Mouse (Mus musculus) neural tube, embryonic 14.5 days (tissue): ENCODE data around the gene March8. TPM values are rescaled to one million over a fixed set of nuclear protein-coding genes. Genes with fewer than 3 reads are reported as not detected.
A peak's percentile ranks its signal among the peaks of the same experiment; 100 is the strongest.

Experiments used
- ATAC-seq: fragments of 200-750 bp; cut with Nextera tagmentation; 2 replicates; pipeline ENCODE4 v1.8.0; 2017; ENCODE audit warnings: low read depth, mild to moderate bottlenecking, moderate TSS enrichment, moderate library complexity
- H3K27ac ChIP-seq: fragments of 300-500 bp; sonication (generic); 2 replicates; pipeline ENCODE4 v1.5.1; 2014; ENCODE audit warnings: low read depth, mild to moderate bottlenecking, control low read depth, low read length, moderate library complexity, mixed read lengths
- H3K27me3 ChIP-seq: fragments of 300-500 bp; sonication (generic); 2 replicates; pipeline ENCODE4 v1.6.1; 2014; ENCODE audit warnings: low read length; ENCODE audit not compliant: control insufficient read depth, insufficient read depth
- H3K36me3 ChIP-seq: fragments of 300-500 bp; sonication (generic); 2 replicates; pipeline ENCODE4 v1.6.1; 2014; ENCODE audit warnings: low read length, mixed read lengths; ENCODE audit not compliant: control insufficient read depth, insufficient read depth
- H3K4me1 ChIP-seq: fragments of 300-500 bp; sonication (generic); 2 replicates; pipeline ENCODE4 v1.6.1; 2014; ENCODE audit warnings: low read length; ENCODE audit not compliant: control insufficient read depth, insufficient read depth
- H3K4me2 ChIP-seq: fragments of 300-500 bp; sonication (generic); 2 replicates; pipeline ENCODE4 v1.6.1; 2014; ENCODE audit warnings: mild to moderate bottlenecking, low read depth, low read length, control low read depth
- H3K4me3 ChIP-seq: fragments of 300-500 bp; sonication (generic); 2 replicates; pipeline ENCODE4 v1.5.1; 2014; ENCODE audit warnings: low read depth, low read length, control low read depth, mixed read lengths
- H3K9ac ChIP-seq: fragments of 300-500 bp; sonication (generic); replicated peaks from 2 replicates; pipeline ENCODE4 v1.6.1; 2014; ENCODE audit warnings: low read depth, mild to moderate bottlenecking, control low read depth, low read length, mixed read lengths
- H3K9me3 ChIP-seq: fragments of 300-500 bp; sonication (generic); 2 replicates; pipeline ENCODE4 v1.6.1; 2016; ENCODE audit warnings: low read length; ENCODE audit not compliant: control insufficient read depth
- WGBS: fragments of 180-500 bp; shearing (Covaris S2); extraction: QIAGEN DNeasy Blood & Tissue Kit; methylation state at CpG from one replicate; pipeline ENCODE4 v1.1.7; 2014; 5-methylcytosine and 5-hydroxymethylcytosine counted together
- polyA plus RNA-seq: library from polyadenylated mRNA; unstranded; fragments of >200 nt; fragmentation: Nextera tagmentation; extraction: Ambion mirVana; gene quantifications from 2 replicates; pipeline ENCODE4 v1.2.1, GENCODE M21; 2014

Gene March8
- polyA plus RNA-seq, 1 experiment from 2014 or later: 72.8 TPM

- Histone ChIP-seq H3K36me3 (peaks cover 8% of the 10 kb centered on the region; the same call in 1 of the 2 replicates), H3K27ac (peak overlapping the region; percentile 58), H3K4me3 (no peak overlapping the region), H3K4me1 (peaks cover 11% of the 10 kb centered on the region), H3K4me2 (no peak overlapping the region), H3K9me3 (no peaks in the 10 kb centered on the region), H3K27me3 (no peaks in the 10 kb centered on the region), H3K9ac (no peak overlapping the region)
- ATAC-seq: peak; percentile 88
- WGBS: 6% methylated on average over 6 of the region's 6 CpGs
Observed at GRCm38 (mm10) chr6:116397621-116398020, 59.8 kb downstream of the March8 start.

- Histone ChIP-seq H3K9me3 (no peaks in the 10 kb centered on the region), H3K4me1 (peaks cover 11% of the 10 kb centered on the region), H3K4me2 (no peak overlapping the region), H3K9ac (no peak overlapping the region), H3K4me3 (no peak overlapping the region), H3K27ac (peak overlapping the region; percentile 58), H3K27me3 (no peaks in the 10 kb centered on the region), H3K36me3 (peaks cover 8% of the 10 kb centered on the region; the same call in 1 of the 2 replicates)
- ATAC-seq: no peak
- WGBS: 22% methylated on average over 2 of the region's 2 CpGs
Observed at GRCm38 (mm10) chr6:116398136-116398535, 60.3 kb downstream of the March8 start.

GRCm38 (mm10) chr6:116401746-116402423 lies 64.1 kb downstream of the March8 start:
- peaks cover 8% of the 10 kb centered on the region; the same call in 1 of the 2 replicates for H3K36me3 ChIP-seq
- H3K9ac ChIP-seq: no peak overlapping the region
- ATAC-seq: no peak
- no peak overlapping the region for H3K27ac ChIP-seq
- H3K4me2 ChIP-seq: no peak overlapping the region
- 92% methylated on average over 12 of the region's 12 CpGs for WGBS
- no peaks in the 10 kb centered on the region for H3K27me3 ChIP-seq
- peaks cover 7% of the 10 kb centered on the region for H3K4me1 ChIP-seq
- H3K4me3 ChIP-seq: no peak overlapping the region
- H3K9me3 ChIP-seq: no peaks in the 10 kb centered on the region

GRCm38 (mm10) chr6:116402426-116402825 lies 64.6 kb downstream of the March8 start:
- H3K36me3 ChIP-seq: peaks cover 8% of the 10 kb centered on the region; the same call in 1 of the 2 replicates
- H3K4me1 ChIP-seq: peaks cover 2% of the 10 kb centered on the region
- no peak overlapping the region for H3K9ac ChIP-seq
- no peaks in the 10 kb centered on the region for H3K27me3 ChIP-seq
- H3K4me2 ChIP-seq: no peak overlapping the region
- ATAC-seq: no peak
- WGBS: 87% methylated on average over 3 of the region's 3 CpGs
- H3K9me3 ChIP-seq: no peaks in the 10 kb centered on the region
- H3K27ac ChIP-seq: no peak overlapping the region
- no peak overlapping the region for H3K4me3 ChIP-seq

- Histone ChIP-seq H3K9me3 (no peaks in the 10 kb centered on the region), H3K4me3 (no peak overlapping the region), H3K9ac (no peak overlapping the region), H3K4me2 (no peak overlapping the region), H3K27me3 (no peaks in the 10 kb centered on the region), H3K4me1 (no peaks in the 10 kb centered on the region), H3K36me3 (peaks cover 12% of the 10 kb centered on the region), H3K27ac (no peak overlapping the region)
- peak; percentile 41; the same call in 1 of the 2 replicates for ATAC-seq
- WGBS: 25% methylated on average over 9 of the region's 9 CpGs
Observed at GRCm38 (mm10) chr6:116405243-116405642, 67.4 kb downstream of the March8 start.

GRCm38 (mm10) chr6:116405715-116406114 lies 67.9 kb downstream of the March8 start:
- Histone ChIP-seq H3K9ac (no peak overlapping the region), H3K4me2 (no peak overlapping the region), H3K4me3 (no peak overlapping the region), H3K9me3 (no peaks in the 10 kb centered on the region), H3K27ac (no peak overlapping the region), H3K36me3 (peaks cover 11% of the 10 kb centered on the region), H3K4me1 (no peaks in the 10 kb centered on the region), H3K27me3 (no peaks in the 10 kb centered on the region)
- ATAC-seq: no peak
- WGBS: 88% methylated on average over 5 of the region's 5 CpGs

- whole genome bisulfite sequencing: 67% methylated on average over 2 of the region's 2 CpGs
- H3K4me1 ChIP-seq: no peaks in the 10 kb centered on the region
- no peak overlapping the region for H3K9ac ChIP-seq
- H3K36me3 ChIP-seq: peaks cover 7% of the 10 kb centered on the region
- H3K9me3 ChIP-seq: no peaks in the 10 kb centered on the region
- H3K4me3 ChIP-seq: no peak overlapping the region
- no peak overlapping the region for H3K4me2 ChIP-seq
- ATAC-seq: no peak
- H3K27me3 ChIP-seq: no peaks in the 10 kb centered on the region
- no peak overlapping the region for H3K27ac ChIP-seq
Observed at GRCm38 (mm10) chr6:116406152-116406551, 68.3 kb downstream of the March8 start.

GRCm38 (mm10) chr6:116406680-116407079 lies 68.9 kb downstream of the March8 start:
- Histone ChIP-seq H3K36me3 (peaks cover 4% of the 10 kb centered on the region), H3K4me1 (no peaks in the 10 kb centered on the region), H3K9ac (no peak overlapping the region), H3K4me2 (no peak overlapping the region), H3K9me3 (no peaks in the 10 kb centered on the region), H3K4me3 (no peak overlapping the region), H3K27me3 (no peaks in the 10 kb centered on the region), H3K27ac (no peak overlapping the region)
- ATAC-seq: no peak
- 65% methylated on average over 5 of the region's 5 CpGs for WGBS

GRCm38 (mm10) chr6:116407216-116407615 lies 69.4 kb downstream of the March8 start:
- peaks cover 4% of the 10 kb centered on the region; the same call in 1 of the 2 replicates for H3K36me3 ChIP-seq
- no peak overlapping the region for H3K4me2 ChIP-seq
- H3K9ac ChIP-seq: no peak overlapping the region
- no peak for ATAC-seq
- H3K27ac ChIP-seq: no peak overlapping the region
- H3K9me3 ChIP-seq: no peaks in the 10 kb centered on the region
- WGBS: 95% methylated on average over 4 of the region's 4 CpGs
- H3K4me1 ChIP-seq: no peaks in the 10 kb centered on the region
- no peak overlapping the region for H3K4me3 ChIP-seq
- H3K27me3 ChIP-seq: no peaks in the 10 kb centered on the region
